Mouse (Mus musculus) heart, adult 2 months (tissue): ENCODE results near the gene Ptrhd1. TPM values are rescaled to one million over a fixed set of nuclear protein-coding genes. Genes with fewer than 3 reads are reported as not detected.

ENCODE experiments used
- DNase-seq, 2 experiments: peaks; one replicate each; pipeline ENCODE4 v3.0.0; 2021
- H3K27ac ChIP-seq: fragments of 200-600 bp; 2 replicates; pipeline ENCODE4 v1.8.1; 2022
- H3K27me3 ChIP-seq: fragments of 200-500 bp; 2 replicates; pipeline ENCODE4 v1.6.1; 2012; ENCODE audit warnings: mild to moderate bottlenecking, low read length, inconsistent platforms, mixed read lengths; ENCODE audit not compliant: control insufficient read depth, insufficient read depth
- H3K36me3 ChIP-seq: fragments of 200-500 bp; 2 replicates; pipeline ENCODE4 v1.6.1; 2012; ENCODE audit warnings: low read length, inconsistent platforms; ENCODE audit not compliant: control insufficient read depth, insufficient read depth
- H3K4me1 ChIP-seq: fragments of 200-500 bp; 2 replicates; pipeline ENCODE4 v1.6.1; 2011; ENCODE audit warnings: low read length; ENCODE audit not compliant: control insufficient read depth, insufficient read depth
- H3K4me3 ChIP-seq: fragments of 200-600 bp; 2 replicates; pipeline ENCODE4 v1.8.1; 2022
- H3K79me2 ChIP-seq: fragments of 200-500 bp; replicated peaks from 2 replicates; pipeline ENCODE4 v1.6.1; 2012; ENCODE audit warnings: mild to moderate bottlenecking, inconsistent platforms, low read length, moderate library complexity, mixed read lengths; ENCODE audit not compliant: control insufficient read depth, insufficient read depth
- H3K9ac ChIP-seq: fragments of 200-500 bp; 2 replicates; pipeline ENCODE4 v1.6.1; 2012; ENCODE audit warnings: low read depth, mild to moderate bottlenecking, control low read depth, inconsistent platforms, low read length, mixed read lengths
- CTCF ChIP-seq: fragments of 200-600 bp; IDR thresholded peaks from 2 replicates; pipeline ENCODE4 v1.8.1; 2022; ENCODE audit warnings: antibody characterized with exemption, mild to moderate bottlenecking, moderate library complexity
- EP300 ChIP-seq: fragments of 200-500 bp; IDR thresholded peaks from 2 replicates; pipeline ENCODE4 v1.6.1; 2011; ENCODE audit warnings: low read depth, low read length, control low read depth; ENCODE audit not compliant: insufficient read depth
- POLR2A ChIP-seq: fragments of 200-500 bp; IDR thresholded peaks from 2 replicates; pipeline ENCODE4 v1.6.1; 2011; ENCODE audit warnings: mild to moderate bottlenecking, low read depth, low read length, control low read depth; ENCODE audit not compliant: insufficient read depth
- WGBS: fragments of 180-500 bp; shearing (Covaris S2); methylation state at CpG from one replicate; pipeline ENCODE4 v1.1.7; 2018; 5-methylcytosine and 5-hydroxymethylcytosine counted together
- intact Hi-C: fragments of 180-260 bp; cut with DNase I; formaldehyde crosslinking; loops from one replicate; pipeline ENCODE4 v1.15.1; 2025
- polyA plus RNA-seq: library from polyadenylated mRNA; depleted of rRNA; stranded (reverse); fragments of >200 nt; gene quantifications from 2 replicates; pipeline ENCODE4 v1.2.3, GENCODE M21; 2012
- total RNA-seq, 2 experiments: library from RNA; stranded (reverse); gene quantifications; 2 replicates each; pipeline ENCODE4 v1.2.3; 2021

Ptrhd1 gene
- total and polyA plus RNA-seq, 3 experiments: 2.6 to 4.0 (median 3.7) TPM

- no peaks in the 10 kb centered on the region for H3K79me2 ChIP-seq
- no peaks in the 10 kb centered on the region for H3K27me3 ChIP-seq
- no peak overlapping the region for H3K27ac ChIP-seq
- no peaks in the 10 kb centered on the region for H3K36me3 ChIP-seq
- 90% methylated on average over 16 of the region's 16 CpGs for WGBS
- no peak for TF ChIP-seq EP300
- no peak for TF ChIP-seq CTCF
- TF ChIP-seq POLR2A: no peak
- intact Hi-C loops: no loop called here
- no peak overlapping the region for H3K4me3 ChIP-seq
- DNase-seq: no peak
- H3K9ac ChIP-seq: no peak overlapping the region
- H3K4me1 ChIP-seq: no peaks in the 10 kb centered on the region
Observed at GRCm38 (mm10) chr12:4252742-4253655, 19.2 kb downstream of the Ptrhd1 start.

GRCm38 (mm10) chr12:4267765-4268164, 33.9 kb downstream of the Ptrhd1 start:
- H3K4me1 ChIP-seq: no peaks in the 10 kb centered on the region
- intact Hi-C loops: no loop called here

GRCm38 (mm10) chr12:4271078-4271477, 37.3 kb downstream of the Ptrhd1 start:
- Histone ChIP-seq H3K27me3 (no peaks in the 10 kb centered on the region), H3K36me3 (no peaks in the 10 kb centered on the region; the same call in 1 of the 2 replicates), H3K9ac (no peak overlapping the region), H3K27ac (no peak overlapping the region), H3K79me2 (no peaks in the 10 kb centered on the region), H3K4me1 (no peaks in the 10 kb centered on the region), H3K4me3 (no peak overlapping the region)
- DNase-seq: no peak
- TF ChIP-seq EP300 (no peak), POLR2A (no peak), CTCF (no peak)
- WGBS: 87% methylated on average over 6 of the region's 6 CpGs
- intact Hi-C loops: loop anchor here (10.0 kb wide), 1 partner anchor 274 kb away; no protein-coding TSS in a partner anchor

More at GRCm38 (mm10) chr12:4267765-4268164, 33.9 kb downstream of the Ptrhd1 start:
- H3K27ac ChIP-seq: no peak overlapping the region
- 93% methylated on average over 4 of the region's 4 CpGs for WGBS
- H3K4me3 ChIP-seq: no peak overlapping the region
- H3K9ac ChIP-seq: no peak overlapping the region
- H3K27me3 ChIP-seq: no peaks in the 10 kb centered on the region
- H3K79me2 ChIP-seq: no peaks in the 10 kb centered on the region
- no peaks in the 10 kb centered on the region; the same call in 1 of the 2 replicates for H3K36me3 ChIP-seq
- TF ChIP-seq POLR2A: no peak
- no peak for TF ChIP-seq EP300
- TF ChIP-seq CTCF: no peak
- no peak for DNase-seq

GRCm38 (mm10) chr12:4278978-4279755, 45.3 kb downstream of the Ptrhd1 start:
- Histone ChIP-seq H3K9ac (no peak overlapping the region), H3K36me3 (no peaks in the 10 kb centered on the region; the same call in 1 of the 2 replicates), H3K27ac (no peak overlapping the region), H3K27me3 (no peaks in the 10 kb centered on the region), H3K4me1 (no peaks in the 10 kb centered on the region), H3K4me3 (no peak overlapping the region), H3K79me2 (no peaks in the 10 kb centered on the region)
- intact Hi-C loops: loop anchor here (5.0 to 10.0 kb wide), 2 partner anchors 198 to 266 kb away; partner anchors contain the start of gene Ncoa1
- TF ChIP-seq CTCF (no peak), POLR2A (no peak), EP300 (no peak)
- 93% methylated on average over 3 of the region's 3 CpGs for WGBS
- no peak for DNase-seq

GRCm38 (mm10) chr12:4279878-4280277, 46.1 kb downstream of the Ptrhd1 start:
- intact Hi-C loops: loop anchor here (5.0 to 10.0 kb wide), 2 partner anchors 197 to 265 kb away; partner anchors contain the start of gene Ncoa1
- H3K27ac ChIP-seq: no peak overlapping the region
- TF ChIP-seq POLR2A (no peak), CTCF (no peak), EP300 (no peak)
- WGBS: 85% methylated on average over 3 of the region's 3 CpGs
- H3K36me3 ChIP-seq: no peaks in the 10 kb centered on the region
- no peak overlapping the region for H3K4me3 ChIP-seq
- H3K4me1 ChIP-seq: no peaks in the 10 kb centered on the region
- no peak overlapping the region for H3K9ac ChIP-seq
- H3K27me3 ChIP-seq: no peaks in the 10 kb centered on the region
- no peak for DNase-seq
- no peaks in the 10 kb centered on the region for H3K79me2 ChIP-seq
